Mouse (Mus musculus) forebrain, embryonic 11.5 days (tissue): ENCODE measurements around the gene Ankrd22. TPM values are rescaled to one million over a fixed set of nuclear protein-coding genes. Genes with fewer than 3 reads are reported as not detected.
"Not testable (repeated sequence)": the region's sequence is repeated elsewhere in the genome, so short reads cannot be mapped to it uniquely, and the experiment has no call there.

Experiments
- ATAC-seq: fragments of 200-750 bp; cut with Nextera tagmentation; replicated peaks from 2 replicates; pipeline ENCODE4 v1.8.0; 2017; ENCODE audit warnings: moderate TSS enrichment; ENCODE audit not compliant: low FRiP score
- DNase-seq: peaks from one replicate; pipeline ENCODE4 v3.0.0-alpha.2; 2017; ENCODE audit warnings: low spot score
- H3K27ac ChIP-seq: fragments of 300-500 bp; sonication (generic); 2 replicates; pipeline ENCODE4 v1.5.1; 2014; ENCODE audit warnings: low read depth, low read length
- H3K27me3 ChIP-seq: fragments of 300-500 bp; sonication (generic); 2 replicates; pipeline ENCODE4 v1.6.1; 2014; ENCODE audit warnings: mild to moderate bottlenecking, low read length, mixed read lengths; ENCODE audit not compliant: control insufficient read depth, insufficient read depth
- H3K36me3 ChIP-seq: fragments of 300-500 bp; sonication (generic); 2 replicates; pipeline ENCODE4 v1.6.1; 2014; ENCODE audit warnings: mild to moderate bottlenecking, low read length, moderate library complexity, mixed read lengths; ENCODE audit not compliant: control insufficient read depth, insufficient read depth
- H3K4me1 ChIP-seq: fragments of 300-500 bp; sonication (generic); replicated peaks from 2 replicates; pipeline ENCODE4 v1.6.1; 2014; ENCODE audit warnings: low read length, mixed read lengths; ENCODE audit not compliant: control insufficient read depth, insufficient read depth
- H3K4me2 ChIP-seq: fragments of 300-500 bp; sonication (generic); 2 replicates; pipeline ENCODE4 v1.6.1; 2014; ENCODE audit warnings: low read depth, mild to moderate bottlenecking, low read length, moderate library complexity, mixed read lengths; ENCODE audit not compliant: severe bottlenecking
- H3K4me3 ChIP-seq: fragments of 300-500 bp; sonication (generic); 2 replicates; pipeline ENCODE4 v1.5.1; 2014; ENCODE audit warnings: low read depth, low read length
- H3K9ac ChIP-seq: fragments of 300-500 bp; sonication (generic); 2 replicates; pipeline ENCODE4 v1.6.1; 2014; ENCODE audit warnings: low read length
- H3K9me3 ChIP-seq: fragments of 300-500 bp; sonication (generic); 2 replicates; pipeline ENCODE4 v1.6.1; 2016; ENCODE audit warnings: low read length, mixed read lengths; ENCODE audit not compliant: control insufficient read depth
- WGBS: fragments of 180-500 bp; shearing (Covaris S2); extraction: QIAGEN DNeasy Blood & Tissue Kit; methylation state at CpG from one replicate; pipeline ENCODE4 v1.1.7; 2014; 5-methylcytosine and 5-hydroxymethylcytosine counted together
- polyA plus RNA-seq: library from polyadenylated mRNA; unstranded; fragments of >200 nt; fragmentation: Nextera tagmentation; extraction: Ambion mirVana; gene quantifications from 2 replicates; pipeline ENCODE4 v1.2.1, GENCODE M21; 2014

Ankrd22 gene
- polyA plus RNA-seq, 1 experiment from 2014 or later: not detected

DNA sequence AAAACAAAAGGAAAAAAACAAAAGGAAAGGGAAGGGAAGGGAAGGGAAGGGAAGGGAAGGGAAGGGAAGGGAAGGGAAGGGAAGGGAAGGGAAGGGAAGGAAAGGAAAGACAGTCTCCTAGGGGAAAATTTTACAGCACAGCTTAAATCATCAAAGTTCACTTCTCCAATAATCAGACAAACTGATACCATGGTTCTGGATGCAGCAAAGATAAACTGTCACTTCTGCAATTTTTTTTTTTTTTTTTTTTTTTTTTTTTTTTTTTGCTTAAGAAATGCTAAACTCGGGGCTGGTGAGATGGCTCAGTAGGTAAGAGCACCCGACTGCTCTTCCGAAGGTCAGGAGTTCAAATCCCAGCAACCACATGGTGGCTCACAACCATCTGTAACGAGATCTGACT, 40.3 kb upstream of the Ankrd22 start:
- not testable (repeated sequence) for H3K4me2 ChIP-seq, H3K9ac ChIP-seq, H3K27me3 ChIP-seq, DNase-seq, ATAC-seq, H3K4me1 ChIP-seq, H3K4me3 ChIP-seq, H3K36me3 ChIP-seq, H3K9me3 ChIP-seq, H3K27ac ChIP-seq
- 93% methylated on average over 4 of the region's 4 CpGs for WGBS

DNA sequence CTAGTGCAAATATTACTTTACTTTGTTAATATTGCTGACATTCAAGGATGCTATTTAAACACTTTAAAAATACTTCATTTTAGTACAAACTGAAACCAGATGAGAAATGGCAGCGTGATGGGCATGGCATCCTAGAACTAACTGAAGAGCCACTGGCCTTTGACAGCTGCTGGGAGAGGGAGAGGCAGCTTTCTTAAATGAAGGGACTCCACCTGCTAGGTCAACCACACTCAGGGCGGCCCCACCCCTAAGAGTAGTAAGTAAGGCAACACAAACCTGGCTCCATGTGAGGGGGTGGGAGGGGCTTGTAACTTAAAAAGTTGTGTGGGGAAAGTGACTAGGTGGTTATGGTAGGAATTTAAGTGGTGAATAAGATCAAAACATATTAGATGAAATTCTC, 36.8 kb upstream of the Ankrd22 start:
- no peak for ATAC-seq

GRCm38 (mm10) chr19:34199488-34199887, 33.6 kb upstream of the Ankrd22 start:
- no peak for DNase-seq

More for the DNA sequence above, 36.8 kb upstream of the Ankrd22 start:
- H3K4me3 ChIP-seq: no peak overlapping the region
- H3K9me3 ChIP-seq: no peaks in the 10 kb centered on the region
- no peaks in the 10 kb centered on the region for H3K4me1 ChIP-seq
- H3K27ac ChIP-seq: no peak overlapping the region
- no peak overlapping the region for H3K9ac ChIP-seq
- no peaks in the 10 kb centered on the region for H3K36me3 ChIP-seq
- no peak for DNase-seq
- WGBS: 86% methylated on average over 2 of the region's 2 CpGs
- H3K4me2 ChIP-seq: no peak overlapping the region
- no peaks in the 10 kb centered on the region for H3K27me3 ChIP-seq

DNA sequence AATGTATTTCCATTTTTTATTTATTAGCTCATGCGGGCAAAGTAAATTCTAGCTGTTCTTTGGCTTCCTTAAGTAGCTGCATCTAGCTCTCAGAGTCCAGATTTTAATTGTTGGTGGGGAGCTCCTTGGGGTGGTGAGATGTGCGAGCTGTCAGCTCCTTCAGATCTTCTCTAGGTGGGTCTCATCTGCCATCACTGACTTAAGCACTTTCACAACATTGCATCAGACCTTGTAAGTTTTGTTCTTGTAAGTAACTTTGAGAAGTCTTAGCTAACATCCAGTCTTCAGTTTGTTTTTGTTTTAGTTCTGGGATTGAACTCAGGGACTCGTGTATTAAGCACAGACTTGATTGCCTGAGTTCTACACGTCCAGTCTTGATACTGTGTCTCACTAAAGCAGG, 33.0 kb upstream of the Ankrd22 start:
- WGBS: 83% methylated on average over 4 of the region's 4 CpGs
- Histone ChIP-seq H3K36me3 (no peaks in the 10 kb centered on the region), H3K4me3 (no peak overlapping the region), H3K9ac (no peak overlapping the region), H3K4me1 (no peaks in the 10 kb centered on the region), H3K27ac (no peak overlapping the region), H3K27me3 (no peaks in the 10 kb centered on the region), H3K9me3 (no peaks in the 10 kb centered on the region), H3K4me2 (no peak overlapping the region)
- no peak for DNase-seq
- ATAC-seq: no peak

More at GRCm38 (mm10) chr19:34199488-34199887, 33.6 kb upstream of the Ankrd22 start:
- H3K36me3 ChIP-seq: no peaks in the 10 kb centered on the region
- no peak overlapping the region for H3K9ac ChIP-seq
- no peak overlapping the region for H3K4me2 ChIP-seq
- 78% methylated on average over 2 of the region's 2 CpGs for WGBS
- ATAC-seq: no peak
- H3K27me3 ChIP-seq: no peaks in the 10 kb centered on the region
- H3K4me1 ChIP-seq: no peaks in the 10 kb centered on the region
- H3K4me3 ChIP-seq: no peak overlapping the region
- no peaks in the 10 kb centered on the region for H3K9me3 ChIP-seq
- no peak overlapping the region for H3K27ac ChIP-seq

DNA sequence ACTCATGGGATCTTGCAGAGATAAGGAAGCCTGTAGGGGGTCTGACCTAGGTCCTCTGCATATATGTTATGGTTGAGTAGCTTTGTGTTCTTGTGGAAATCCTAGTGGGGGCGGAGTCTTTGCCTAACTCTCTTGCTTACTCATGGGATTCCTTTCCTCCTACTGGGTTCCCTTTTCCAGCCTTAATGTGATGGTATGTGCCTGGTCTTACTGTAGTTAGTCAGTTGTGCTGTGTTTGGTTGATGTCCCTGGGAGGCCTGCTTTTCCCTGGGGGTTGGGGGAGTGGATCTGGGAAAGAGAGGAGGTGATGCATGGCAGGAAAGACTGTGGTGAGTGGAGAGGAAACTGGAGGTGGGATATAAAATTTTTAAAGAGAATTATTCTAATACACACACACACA, 32.2 kb upstream of the Ankrd22 start:
- ATAC-seq (no peak), DNase-seq (no peak)
- no peaks in the 10 kb centered on the region; the same call in 1 of the 2 replicates for H3K27me3 ChIP-seq
- no peak overlapping the region for H3K27ac ChIP-seq
- H3K9me3 ChIP-seq: no peaks in the 10 kb centered on the region
- H3K4me3 ChIP-seq: no peak overlapping the region
- no peaks in the 10 kb centered on the region for H3K4me1 ChIP-seq
- no peak overlapping the region for H3K9ac ChIP-seq
- 91% methylated on average over 1 of the region's 1 CpGs for WGBS
- no peaks in the 10 kb centered on the region for H3K36me3 ChIP-seq
- no peak overlapping the region for H3K4me2 ChIP-seq

GRCm38 (mm10) chr19:34195031-34195430, 29.2 kb upstream of the Ankrd22 start:
- H3K36me3 ChIP-seq: no peaks in the 10 kb centered on the region
- no peaks in the 10 kb centered on the region for H3K4me1 ChIP-seq
- peaks cover 2% of the 10 kb centered on the region; the same call in 1 of the 2 replicates for H3K27me3 ChIP-seq
- no peak overlapping the region for H3K4me2 ChIP-seq
- H3K9ac ChIP-seq: no peak overlapping the region
- no peaks in the 10 kb centered on the region for H3K9me3 ChIP-seq
- 69% methylated on average over 2 of the region's 2 CpGs for WGBS
- ATAC-seq (no peak), DNase-seq (no peak)
- H3K27ac ChIP-seq: no peak overlapping the region
- H3K4me3 ChIP-seq: no peak overlapping the region

- peaks cover 2% of the 10 kb centered on the region; the same call in 1 of the 2 replicates for H3K27me3 ChIP-seq
- H3K9ac ChIP-seq: no peak overlapping the region
- DNase-seq (no peak), ATAC-seq (no peak)
- H3K4me2 ChIP-seq: no peak overlapping the region
- H3K4me3 ChIP-seq: no peak overlapping the region
- H3K36me3 ChIP-seq: no peaks in the 10 kb centered on the region
- no peaks in the 10 kb centered on the region for H3K9me3 ChIP-seq
- WGBS: 77% methylated on average over 6 of the region's 6 CpGs
- no peak overlapping the region for H3K27ac ChIP-seq
- no peaks in the 10 kb centered on the region for H3K4me1 ChIP-seq
These were observed 28.4 kb upstream of the Ankrd22 start for GRCm38 (mm10) chr19:34194132-34194745.

DNA sequence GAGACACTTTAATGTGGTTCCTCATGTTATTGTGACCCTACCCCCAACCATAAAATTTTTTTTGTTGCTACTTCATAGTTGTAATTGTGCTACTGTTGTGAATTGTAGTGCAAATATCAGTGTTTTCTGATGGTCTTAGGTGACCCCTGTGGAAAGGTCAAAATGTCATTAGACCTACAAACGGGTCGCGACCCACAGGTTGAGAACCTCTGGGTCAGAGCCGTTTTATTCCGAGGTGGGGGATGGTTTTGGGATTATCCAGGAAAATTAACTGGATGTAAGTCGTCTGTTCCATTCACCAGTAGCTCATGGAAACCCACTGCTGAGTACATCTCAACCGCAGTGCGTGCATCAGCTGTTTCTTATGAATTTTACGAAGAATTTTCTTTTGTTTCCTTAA, 27.8 kb upstream of the Ankrd22 start:
- Histone ChIP-seq H3K27me3 (peaks cover 2% of the 10 kb centered on the region; the same call in 1 of the 2 replicates), H3K36me3 (no peaks in the 10 kb centered on the region), H3K27ac (no peak overlapping the region), H3K4me3 (no peak overlapping the region), H3K4me1 (no peaks in the 10 kb centered on the region), H3K4me2 (no peak overlapping the region), H3K9ac (no peak overlapping the region), H3K9me3 (no peaks in the 10 kb centered on the region)
- ATAC-seq (no peak), DNase-seq (no peak)
- WGBS: 62% methylated on average over 9 of the region's 9 CpGs

GRCm38 (mm10) chr19:34193149-34193548, 27.3 kb upstream of the Ankrd22 start:
- Histone ChIP-seq H3K4me3 (peak overlapping the region; percentile 56), H3K9ac (no peak overlapping the region), H3K36me3 (no peaks in the 10 kb centered on the region), H3K9me3 (no peaks in the 10 kb centered on the region), H3K27me3 (peaks cover 2% of the 10 kb centered on the region; the same call in 1 of the 2 replicates), H3K4me2 (peak overlapping the region; percentile 78; the same call in 1 of the 2 replicates), H3K4me1 (no peaks in the 10 kb centered on the region), H3K27ac (no peak overlapping the region)
- 17% methylated on average over 9 of the region's 9 CpGs for WGBS
- 0 out of 2 replicates have a peak, but pooled peaks have one; percentile 41 for ATAC-seq
- peak; percentile 52 for DNase-seq
